Mouse (Mus musculus): Measurements from ENCODE around the gene Klf11. TPM values are rescaled to one million over a fixed set of nuclear protein-coding genes. Genes with fewer than 3 reads are reported as not detected.

Gene Klf11
- total RNA-seq, 2 experiments from 2014 or later: 7.4 to 7.8 TPM

GRCm38 (mm10) chr12:24699578-24699977 is 48.5 kb downstream of the Klf11 start:
- no peak for ATAC-seq (replicated peaks; ENCODE audit: poor library complexity)

GRCm38 (mm10) chr12:24701621-24702020 is 50.5 kb downstream of the Klf11 start:
- ATAC-seq (replicated peaks; ENCODE audit: poor library complexity): 0 out of 2 replicates have a peak, but pooled peaks have one; percentile 24

GRCm38 (mm10) chr12:24703013-24703412 is 51.9 kb downstream of the Klf11 start:
- no peak for ATAC-seq (replicated peaks; ENCODE audit: poor library complexity)

- ATAC-seq (replicated peaks; ENCODE audit: poor library complexity): no peak
These were observed 54.6 kb downstream of the Klf11 start for GRCm38 (mm10) chr12:24705502-24706263.

GRCm38 (mm10) chr12:24706764-24707479 is 55.8 kb downstream of the Klf11 start:
- peak; percentile 37 for ATAC-seq (replicated peaks; ENCODE audit: poor library complexity)

- ATAC-seq (replicated peaks; ENCODE audit: poor library complexity): no peak
These were observed 56.4 kb downstream of the Klf11 start for GRCm38 (mm10) chr12:24707480-24707802.

- ATAC-seq (replicated peaks; ENCODE audit: poor library complexity): peak; percentile 64
These were observed 57.1 kb downstream of the Klf11 start, which contains the start of gene Rrm2 for GRCm38 (mm10) chr12:24707954-24708823. TSS of gene Rrm2 (plus strand) at chr12:24708241.

GRCm38 (mm10) chr12:24708824-24709218 is 57.7 kb downstream of the Klf11 start:
- ATAC-seq (replicated peaks; ENCODE audit: poor library complexity): no peak

- ATAC-seq (replicated peaks; ENCODE audit: poor library complexity): no peak
These were observed 58.3 kb downstream of the Klf11 start for GRCm38 (mm10) chr12:24709409-24709808.

GRCm38 (mm10) chr12:24709831-24710508 is 58.9 kb downstream of the Klf11 start:
- peak; percentile 44 for ATAC-seq (replicated peaks; ENCODE audit: poor library complexity)

GRCm38 (mm10) chr12:24710672-24711071 is 59.6 kb downstream of the Klf11 start:
- no peak for ATAC-seq (replicated peaks; ENCODE audit: poor library complexity)

Other genes with a start within 250 kb of the Klf11 start
- gene Taf1b, start 152.9 kb upstream of the Klf11 start, total RNA-seq (2015): 31.0 and 34.1 TPM in 2 replicates
- 39.3 and 56.8 TPM in 2 replicates for gene Taf1b, start 152.9 kb upstream of the Klf11 start, total RNA-seq (2017)
- 0.22 and 0.49 TPM in 2 replicates for gene Grhl1, start 79.0 kb upstream of the Klf11 start, total RNA-seq (2015)
- gene Grhl1, start 79.0 kb upstream of the Klf11 start, total RNA-seq (2017): 0.20 and 0.42 TPM in 2 replicates
- not detected in 2 replicates for gene Cys1, start 30.5 kb downstream of the Klf11 start, total RNA-seq (2015)
- gene Cys1, start 30.5 kb downstream of the Klf11 start, total RNA-seq (2017): not detected in 2 replicates
- 176 and 181 TPM in 2 replicates for gene Rrm2, start 57.0 kb downstream of the Klf11 start, total RNA-seq (2015)
- gene Rrm2, start 57.0 kb downstream of the Klf11 start, total RNA-seq (2017): 149 and 153 TPM in 2 replicates
- gene Mboat2, start 179.6 kb downstream of the Klf11 start, total RNA-seq (2015): 2.7 TPM in 2 replicates
- 1.8 and 7.7 TPM in 2 replicates for gene Mboat2, start 179.6 kb downstream of the Klf11 start, total RNA-seq (2017)